Mouse (Mus musculus): Measurements from ENCODE around the gene Ifngr2. TPM values are rescaled to one million over a fixed set of nuclear protein-coding genes. Genes with fewer than 3 reads are reported as not detected.

Gene Ifngr2
- polyA plus RNA-seq, 1 experiment from 2014 or later = 52.0 TPM

DNA sequence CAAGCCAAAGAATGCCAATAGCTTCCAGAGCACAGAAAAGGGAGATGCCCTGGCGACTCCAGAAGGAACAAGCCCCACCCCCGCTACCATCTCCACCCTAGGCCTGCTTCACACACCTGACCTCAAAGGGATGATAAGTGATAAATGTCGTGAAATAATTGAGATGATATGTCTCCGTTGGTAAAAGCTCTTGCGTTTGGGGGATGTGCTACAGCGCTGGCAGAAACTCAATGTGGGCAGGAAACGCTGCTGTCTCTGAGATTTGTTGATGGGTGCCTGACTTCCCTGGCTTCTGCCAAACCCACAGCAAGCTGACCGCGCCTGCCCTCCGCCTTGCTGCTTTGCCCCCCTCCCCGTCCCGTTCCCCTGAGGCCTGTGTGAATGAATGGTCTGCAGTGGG is 6.8 kb downstream of the Ifngr2 start:
- Histone ChIP-seq H3K27me3 (no peaks in the 10 kb centered on the region), H3K27ac (peak overlapping the region; percentile 13; the same call in 1 of the 2 replicates), H3K9me3 (replicated peaks) (no peaks in the 10 kb centered on the region), H3K4me3 (replicated peaks) (no peak overlapping the region), H3K36me3 (peaks cover 21% of the 10 kb centered on the region), H3K4me1 (peaks cover 85% of the 10 kb centered on the region), H3K9ac (no peak overlapping the region), H3K4me2 (peak overlapping the region; percentile 40)
- no peak for ATAC-seq (replicated peaks; ENCODE audit: low FRiP score)
- 32% methylated on average over 12 of the region's 12 CpGs for WGBS

- no peak overlapping the region for H3K9ac ChIP-seq
- 75% methylated on average over 8 of the region's 8 CpGs for WGBS
- peaks cover 70% of the 10 kb centered on the region for H3K4me1 ChIP-seq
- H3K27ac ChIP-seq = no peak overlapping the region; the same call in 1 of the 2 replicates
- no peaks in the 10 kb centered on the region for H3K27me3 ChIP-seq
- no peak overlapping the region for H3K4me3 ChIP-seq (replicated peaks)
- no peak overlapping the region for H3K4me2 ChIP-seq
- 0 out of 2 replicates have a peak, but pooled peaks have one; percentile 25 for ATAC-seq (replicated peaks; ENCODE audit: low FRiP score)
- peaks cover 35% of the 10 kb centered on the region for H3K36me3 ChIP-seq
- no peaks in the 10 kb centered on the region for H3K9me3 ChIP-seq (replicated peaks)
Measured at GRCm38 (mm10) chr16:91555017-91555605, 8.2 kb downstream of the Ifngr2 start.

- H3K4me3 ChIP-seq (replicated peaks) = no peak overlapping the region
- H3K27ac ChIP-seq = peak overlapping the region; percentile 88
- peak overlapping the region; percentile 31 for H3K4me2 ChIP-seq
- ATAC-seq (replicated peaks; ENCODE audit: low FRiP score) = no peak; the same call in 1 of the 2 replicates
- peaks cover 61% of the 10 kb centered on the region for H3K4me1 ChIP-seq
- peaks cover 51% of the 10 kb centered on the region for H3K36me3 ChIP-seq
- WGBS = 26% methylated on average over 15 of the region's 15 CpGs
- H3K27me3 ChIP-seq = no peaks in the 10 kb centered on the region
- H3K9me3 ChIP-seq (replicated peaks) = no peaks in the 10 kb centered on the region
- H3K9ac ChIP-seq = 0 out of 2 replicates have a peak overlapping the region, but pooled peaks have one; percentile 17
Measured at GRCm38 (mm10) chr16:91556659-91557058, 9.8 kb downstream of the Ifngr2 start.

- Histone ChIP-seq H3K9me3 (replicated peaks) (no peaks in the 10 kb centered on the region), H3K27ac (peak overlapping the region; percentile 88), H3K9ac (no peak overlapping the region), H3K4me2 (peak overlapping the region; percentile 31; the same call in 1 of the 2 replicates), H3K4me3 (replicated peaks) (no peak overlapping the region), H3K27me3 (no peaks in the 10 kb centered on the region), H3K36me3 (peaks cover 53% of the 10 kb centered on the region), H3K4me1 (peaks cover 57% of the 10 kb centered on the region)
- WGBS = 38% methylated on average over 7 of the region's 7 CpGs
- peak; percentile 50; the same call in 1 of the 2 replicates for ATAC-seq (replicated peaks; ENCODE audit: low FRiP score)
Measured at GRCm38 (mm10) chr16:91557214-91557613, 10.3 kb downstream of the Ifngr2 start.

- Histone ChIP-seq H3K27ac (peak overlapping the region; percentile 88), H3K9ac (no peak overlapping the region), H3K4me3 (replicated peaks) (no peak overlapping the region), H3K4me2 (no peak overlapping the region), H3K4me1 (peaks cover 53% of the 10 kb centered on the region), H3K27me3 (no peaks in the 10 kb centered on the region), H3K9me3 (replicated peaks) (no peaks in the 10 kb centered on the region), H3K36me3 (peaks cover 58% of the 10 kb centered on the region)
- no peak for ATAC-seq (replicated peaks; ENCODE audit: low FRiP score)
- WGBS = 79% methylated on average over 15 of the region's 15 CpGs
Measured at GRCm38 (mm10) chr16:91557693-91558092, 10.8 kb downstream of the Ifngr2 start.

- H3K27ac ChIP-seq = no peak overlapping the region
- H3K27me3 ChIP-seq = no peaks in the 10 kb centered on the region
- H3K9ac ChIP-seq = no peak overlapping the region
- peaks cover 68% of the 10 kb centered on the region for H3K36me3 ChIP-seq
- no peak overlapping the region for H3K4me3 ChIP-seq (replicated peaks)
- H3K9me3 ChIP-seq (replicated peaks) = no peaks in the 10 kb centered on the region
- 69% methylated on average over 9 of the region's 9 CpGs for WGBS
- peaks cover 19% of the 10 kb centered on the region for H3K4me1 ChIP-seq
- no peak for ATAC-seq (replicated peaks; ENCODE audit: low FRiP score)
- no peak overlapping the region for H3K4me2 ChIP-seq
Measured at GRCm38 (mm10) chr16:91561099-91561498, 14.2 kb downstream of the Ifngr2 start.

GRCm38 (mm10) chr16:91561541-91562457 is 14.9 kb downstream of the Ifngr2 start:
- Histone ChIP-seq H3K27me3 (no peaks in the 10 kb centered on the region), H3K4me2 (no peak overlapping the region), H3K36me3 (peaks cover 68% of the 10 kb centered on the region), H3K9ac (no peak overlapping the region), H3K9me3 (replicated peaks) (no peaks in the 10 kb centered on the region), H3K27ac (no peak overlapping the region), H3K4me1 (peaks cover 12% of the 10 kb centered on the region), H3K4me3 (replicated peaks) (no peak overlapping the region)
- ATAC-seq (replicated peaks; ENCODE audit: low FRiP score) = no peak
- WGBS = 75% methylated on average over 38 of the region's 38 CpGs

DNA sequence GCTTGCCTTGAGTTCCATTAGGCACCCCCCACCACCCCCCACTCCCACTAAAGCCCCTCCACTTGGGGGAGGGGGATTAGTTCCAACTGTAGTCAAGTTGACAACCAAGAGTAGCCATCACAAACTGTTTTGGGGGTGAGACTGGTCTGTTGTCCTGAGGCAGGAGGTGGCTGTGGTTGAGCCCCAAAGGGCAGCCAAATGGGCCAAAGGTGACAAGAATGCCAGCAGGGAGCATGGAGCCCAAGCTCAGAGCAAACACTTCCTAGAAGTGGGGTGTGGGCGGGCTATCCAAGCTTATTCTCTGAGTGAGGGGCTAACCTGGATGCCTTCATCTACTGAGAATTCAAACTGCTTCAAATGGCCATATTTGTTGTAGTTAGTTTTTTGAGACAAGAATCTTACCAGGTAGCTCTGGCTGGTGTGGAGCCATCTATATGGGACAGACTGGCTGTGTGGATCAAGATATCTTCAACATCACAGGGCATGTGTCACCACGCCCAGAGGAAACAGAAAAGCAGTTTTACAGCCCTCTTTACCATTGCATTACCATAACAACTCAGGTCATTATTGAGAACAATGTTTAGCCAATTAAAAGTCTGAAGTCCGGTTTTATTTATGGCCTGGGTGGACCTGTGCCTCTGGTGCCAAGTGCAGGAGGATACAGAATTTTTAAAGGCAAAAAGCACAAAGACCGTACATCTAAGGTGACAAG is 17.9 kb downstream of the Ifngr2 start:
- ATAC-seq (replicated peaks; ENCODE audit: low FRiP score) = no peak
- Histone ChIP-seq H3K4me1 (no peaks in the 10 kb centered on the region), H3K27ac (no peak overlapping the region), H3K9me3 (replicated peaks) (no peaks in the 10 kb centered on the region), H3K9ac (no peak overlapping the region), H3K4me3 (replicated peaks) (no peak overlapping the region), H3K27me3 (no peaks in the 10 kb centered on the region), H3K36me3 (peaks cover 47% of the 10 kb centered on the region), H3K4me2 (no peak overlapping the region)
- 61% methylated on average over 4 of the region's 4 CpGs for WGBS

DNA sequence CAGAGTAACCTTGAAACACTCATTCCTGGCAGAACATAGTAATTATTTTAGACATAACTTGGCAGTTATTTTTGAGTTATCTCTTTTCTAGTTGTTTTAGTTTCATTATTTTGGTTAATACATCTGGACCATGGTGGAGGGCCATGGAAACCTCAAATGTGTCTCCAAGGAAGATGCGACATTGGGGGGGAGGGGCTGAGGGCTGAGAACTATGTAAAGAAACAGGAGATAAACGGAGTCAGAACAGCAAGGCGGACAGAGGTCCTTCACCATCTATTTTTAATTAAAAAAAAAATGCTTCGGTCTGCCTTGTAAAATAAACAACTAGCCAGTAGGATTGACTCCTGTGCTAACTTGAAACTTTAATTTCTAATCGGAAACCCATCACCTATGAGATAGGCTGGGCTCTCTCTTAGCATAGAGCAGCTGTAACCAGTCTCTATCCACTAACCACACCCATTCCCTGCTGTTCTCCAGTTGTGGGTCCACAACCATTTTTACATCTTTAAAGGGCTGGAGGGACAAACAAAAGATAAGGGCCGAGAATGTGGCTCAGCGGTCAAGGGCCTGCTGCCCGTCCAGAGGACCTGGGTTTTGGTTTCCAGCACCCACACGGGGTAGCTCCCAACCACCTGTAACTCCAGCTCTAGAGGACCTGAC is 18.6 kb downstream of the Ifngr2 start:
- H3K27ac ChIP-seq = no peak overlapping the region
- H3K36me3 ChIP-seq = peaks cover 40% of the 10 kb centered on the region
- H3K27me3 ChIP-seq = no peaks in the 10 kb centered on the region
- no peak for ATAC-seq (replicated peaks; ENCODE audit: low FRiP score)
- WGBS = 69% methylated on average over 9 of the region's 9 CpGs
- no peaks in the 10 kb centered on the region for H3K4me1 ChIP-seq
- no peak overlapping the region for H3K4me2 ChIP-seq
- no peak overlapping the region for H3K4me3 ChIP-seq (replicated peaks)
- H3K9me3 ChIP-seq (replicated peaks) = no peaks in the 10 kb centered on the region
- H3K9ac ChIP-seq = no peak overlapping the region

- Histone ChIP-seq H3K4me2 (no peak overlapping the region), H3K36me3 (peaks cover 34% of the 10 kb centered on the region), H3K4me1 (no peaks in the 10 kb centered on the region), H3K27me3 (no peaks in the 10 kb centered on the region), H3K9me3 (replicated peaks) (no peaks in the 10 kb centered on the region), H3K4me3 (replicated peaks) (no peak overlapping the region), H3K27ac (no peak overlapping the region), H3K9ac (no peak overlapping the region)
- no peak for ATAC-seq (replicated peaks; ENCODE audit: low FRiP score)
- WGBS = 76% methylated on average over 7 of the region's 7 CpGs
Measured at GRCm38 (mm10) chr16:91566002-91566401, 19.1 kb downstream of the Ifngr2 start.

DNA sequence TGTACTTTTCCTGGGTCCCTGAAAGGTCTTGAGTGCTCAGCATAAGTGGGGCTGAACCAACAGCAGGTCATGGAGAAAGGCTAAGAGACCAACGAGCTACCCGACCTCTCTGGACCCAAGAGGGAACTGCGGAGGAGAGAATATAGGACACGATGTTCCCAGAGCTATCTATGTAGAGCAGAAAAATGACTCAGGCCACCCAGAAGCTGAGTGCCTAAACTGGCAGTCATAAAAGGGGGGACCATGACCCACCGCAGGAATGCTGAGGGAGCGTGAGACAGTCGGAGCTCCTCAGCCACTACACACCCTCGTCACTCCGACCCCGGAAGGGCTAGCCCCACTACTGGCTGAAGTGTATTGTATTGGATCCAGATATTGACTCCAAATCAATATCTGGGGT is 22.1 kb downstream of the Ifngr2 start:
- 85% methylated on average over 10 of the region's 10 CpGs for WGBS
- Histone ChIP-seq H3K27me3 (no peaks in the 10 kb centered on the region), H3K27ac (no peak overlapping the region), H3K4me3 (replicated peaks) (no peak overlapping the region), H3K4me2 (no peak overlapping the region), H3K36me3 (peaks cover 5% of the 10 kb centered on the region), H3K9ac (no peak overlapping the region), H3K4me1 (no peaks in the 10 kb centered on the region), H3K9me3 (replicated peaks) (no peaks in the 10 kb centered on the region)
- no peak for ATAC-seq (replicated peaks; ENCODE audit: low FRiP score)

Data from kidney, embryonic 15.5 days (tissue).